Mouse (Mus musculus) liver, embryonic 12.5 days (tissue): Measurements from ENCODE around the gene Vmn1r44. TPM values are rescaled to one million over a fixed set of nuclear protein-coding genes. Genes with fewer than 3 reads are reported as not detected.

Experiments used
- polyA plus RNA-seq: library from polyadenylated mRNA; unstranded; fragments of >200 nt; fragmentation: Nextera tagmentation; extraction: Ambion mirVana; gene quantifications from 2 replicates; pipeline ENCODE4 v1.2.1, GENCODE M21; 2016

Gene Vmn1r44
- polyA plus RNA-seq, 1 experiment from 2014 or later = not detected

Other genes with a start within 250 kb of the Vmn1r44 start
- 6.1 and 6.4 TPM in 2 replicates for gene Txnrd3, start 239.7 kb upstream of the Vmn1r44 start, polyA plus RNA-seq
- gene Vmn1r40, start 176.1 kb upstream of the Vmn1r44 start, polyA plus RNA-seq = not detected in 2 replicates
- not detected in 2 replicates for gene Vmn1r41, start 142.9 kb upstream of the Vmn1r44 start, polyA plus RNA-seq
- not detected in 2 replicates for gene Vmn1r42, start 7.2 kb upstream of the Vmn1r44 start, polyA plus RNA-seq
- not detected in 2 replicates for gene Vmn1r43, start 7.2 kb upstream of the Vmn1r44 start, polyA plus RNA-seq
- gene Vmn1r45, start 56.9 kb downstream of the Vmn1r44 start, polyA plus RNA-seq = not detected in 2 replicates
- not detected in 2 replicates for gene Vmn1r46, start 85.7 kb downstream of the Vmn1r44 start, polyA plus RNA-seq
- not detected in 2 replicates for gene Vmn1r47, start 132.5 kb downstream of the Vmn1r44 start, polyA plus RNA-seq
- not detected in 2 replicates for gene Vmn1r48, start 153.2 kb downstream of the Vmn1r44 start, polyA plus RNA-seq
- not detected in 2 replicates for gene Vmn1r49, start 194.8 kb downstream of the Vmn1r44 start, polyA plus RNA-seq
- not detected in 2 replicates for gene Vmn1r50, start 217.8 kb downstream of the Vmn1r44 start, polyA plus RNA-seq
- not detected in 2 replicates for gene Vmn1r51, start 238.9 kb downstream of the Vmn1r44 start, polyA plus RNA-seq